Mouse (Mus musculus) lung, postnatal 0 days (tissue): Measurements from ENCODE around the gene Slc35e3. TPM values are rescaled to one million over a fixed set of nuclear protein-coding genes. Genes with fewer than 3 reads are reported as not detected.

Experiments used
- ATAC-seq: fragments of 200-750 bp; cut with Nextera tagmentation; 2 replicates; pipeline ENCODE4 v1.8.0; 2017; ENCODE audit warnings: moderate library complexity
- DNase-seq: peaks from one replicate; pipeline ENCODE4 v3.0.0-alpha.2; 2016; ENCODE audit warnings: low spot score
- H3K27ac ChIP-seq: fragments of 300-500 bp; sonication (generic); 2 replicates; pipeline ENCODE4 v1.5.1; 2014; ENCODE audit warnings: antibody characterized with exemption, mild to moderate bottlenecking, low read length, mixed read lengths
- H3K27me3 ChIP-seq: fragments of 300-500 bp; sonication (generic); replicated peaks from 2 replicates; pipeline ENCODE4 v1.6.1; 2014; ENCODE audit warnings: low read length, mixed read lengths; ENCODE audit not compliant: insufficient read depth
- H3K36me3 ChIP-seq: fragments of 300-500 bp; sonication (generic); 2 replicates; pipeline ENCODE4 v1.6.1; 2014; ENCODE audit warnings: low read length, mixed read lengths; ENCODE audit not compliant: insufficient read depth
- H3K4me1 ChIP-seq: fragments of 300-500 bp; sonication (generic); 2 replicates; pipeline ENCODE4 v1.6.1; 2014; ENCODE audit warnings: antibody characterized with exemption, low read depth, low read length, mixed read lengths; ENCODE audit not compliant: insufficient read depth
- H3K4me2 ChIP-seq: fragments of 300-500 bp; sonication (generic); replicated peaks from 2 replicates; pipeline ENCODE4 v1.6.1; 2014; ENCODE audit warnings: low read depth, mild to moderate bottlenecking, low read length, moderate library complexity, mixed read lengths
- H3K4me3 ChIP-seq: fragments of 300-500 bp; sonication (generic); 2 replicates; pipeline ENCODE4 v1.5.1; 2014; ENCODE audit warnings: low read depth, low read length
- H3K9ac ChIP-seq: fragments of 300-500 bp; sonication (generic); replicated peaks from 2 replicates; pipeline ENCODE4 v1.6.1; 2014; ENCODE audit warnings: low read depth, mild to moderate bottlenecking
- H3K9me3 ChIP-seq: fragments of 300-500 bp; sonication (generic); 2 replicates; pipeline ENCODE4 v1.6.1; 2016; ENCODE audit warnings: low read length, mixed read lengths
- CTCF ChIP-seq: IDR thresholded peaks from 2 replicates; pipeline ENCODE4 v1.5.1; 2016; ENCODE audit warnings: antibody characterized with exemption, mild to moderate bottlenecking
- EP300 ChIP-seq: IDR thresholded peaks from 2 replicates; pipeline ENCODE4 v1.6.1; 2016; ENCODE audit warnings: antibody characterized with exemption, mild to moderate bottlenecking, control low read depth
- WGBS: fragments of 180-500 bp; shearing (Covaris S2); extraction: QIAGEN DNeasy Blood & Tissue Kit; methylation state at CpG from one replicate; pipeline ENCODE4 v1.1.7; 2014; 5-methylcytosine and 5-hydroxymethylcytosine counted together
- polyA plus RNA-seq: library from polyadenylated mRNA; unstranded; fragments of >200 nt; fragmentation: Nextera tagmentation; extraction: Ambion mirVana; gene quantifications from 2 replicates; pipeline ENCODE4 v1.2.1, GENCODE M21; 2015

The Slc35e3 gene
- polyA plus RNA-seq, 1 experiment from 2014 or later = 17.2 TPM

- Histone ChIP-seq H3K27me3 (no peaks in the 10 kb centered on the region), H3K9me3 (no peaks in the 10 kb centered on the region), H3K9ac (no peak overlapping the region), H3K27ac (no peak overlapping the region), H3K4me1 (no peaks in the 10 kb centered on the region), H3K4me3 (no peak overlapping the region), H3K4me2 (no peak overlapping the region), H3K36me3 (peaks cover 70% of the 10 kb centered on the region; the same call in 1 of the 2 replicates)
- no peak for TF ChIP-seq CTCF
- TF ChIP-seq EP300 = no peak
- ATAC-seq (no peak), DNase-seq (no peak)
- 70% methylated on average over 8 of the region's 8 CpGs for WGBS
Observed at GRCm38 (mm10) chr10:117696021-117696826, 49.9 kb downstream of the Slc35e3 start.

DNA sequence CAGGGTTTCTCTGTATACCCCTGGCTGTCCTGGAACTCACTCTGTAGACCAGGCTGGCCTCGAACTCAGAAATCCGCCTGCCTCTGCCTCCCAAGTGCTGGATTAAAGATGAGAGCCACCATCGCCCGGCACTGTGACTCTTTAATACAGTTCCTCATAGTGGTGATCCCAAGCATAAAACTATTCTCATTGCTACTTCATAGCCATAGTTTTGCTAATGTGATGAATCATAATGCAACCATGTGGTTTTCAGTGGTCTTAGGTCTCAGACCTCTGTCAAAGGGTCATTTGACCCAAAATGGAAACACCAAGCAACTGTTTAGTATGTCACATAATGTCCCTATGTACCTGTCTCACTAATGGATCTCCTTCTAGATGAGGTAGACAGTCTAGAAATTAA lies 50.6 kb downstream of the Slc35e3 start:
- 91% methylated on average over 4 of the region's 4 CpGs for WGBS
- no peak for ATAC-seq
- H3K9me3 ChIP-seq = no peaks in the 10 kb centered on the region
- H3K27ac ChIP-seq = no peak overlapping the region
- H3K36me3 ChIP-seq = peaks cover 76% of the 10 kb centered on the region; the same call in 1 of the 2 replicates
- no peaks in the 10 kb centered on the region for H3K4me1 ChIP-seq
- H3K4me3 ChIP-seq = no peak overlapping the region
- H3K9ac ChIP-seq = no peak overlapping the region
- TF ChIP-seq CTCF (no peak), EP300 (no peak)
- DNase-seq = no peak
- H3K4me2 ChIP-seq = no peak overlapping the region
- H3K27me3 ChIP-seq = no peaks in the 10 kb centered on the region

GRCm38 (mm10) chr10:117695027-117695426 lies 51.1 kb downstream of the Slc35e3 start:
- ATAC-seq (no peak), DNase-seq (no peak)
- WGBS = 84% methylated on average over 4 of the region's 4 CpGs
- Histone ChIP-seq H3K27me3 (no peaks in the 10 kb centered on the region), H3K36me3 (peaks cover 81% of the 10 kb centered on the region; the same call in 1 of the 2 replicates), H3K27ac (no peak overlapping the region), H3K9me3 (no peaks in the 10 kb centered on the region), H3K4me3 (no peak overlapping the region), H3K9ac (no peak overlapping the region), H3K4me2 (no peak overlapping the region), H3K4me1 (no peaks in the 10 kb centered on the region)
- TF ChIP-seq EP300 (no peak), CTCF (no peak)

GRCm38 (mm10) chr10:117694255-117694953 lies 51.8 kb downstream of the Slc35e3 start:
- Histone ChIP-seq H3K27ac (no peak overlapping the region), H3K4me3 (no peak overlapping the region), H3K4me2 (no peak overlapping the region), H3K36me3 (peaks cover 75% of the 10 kb centered on the region; the same call in 1 of the 2 replicates), H3K27me3 (no peaks in the 10 kb centered on the region), H3K9me3 (no peaks in the 10 kb centered on the region), H3K4me1 (no peaks in the 10 kb centered on the region), H3K9ac (no peak overlapping the region)
- DNase-seq (no peak), ATAC-seq (no peak)
- TF ChIP-seq EP300 = no peak
- no peak for TF ChIP-seq CTCF
- WGBS = 93% methylated on average over 6 of the region's 6 CpGs

DNA sequence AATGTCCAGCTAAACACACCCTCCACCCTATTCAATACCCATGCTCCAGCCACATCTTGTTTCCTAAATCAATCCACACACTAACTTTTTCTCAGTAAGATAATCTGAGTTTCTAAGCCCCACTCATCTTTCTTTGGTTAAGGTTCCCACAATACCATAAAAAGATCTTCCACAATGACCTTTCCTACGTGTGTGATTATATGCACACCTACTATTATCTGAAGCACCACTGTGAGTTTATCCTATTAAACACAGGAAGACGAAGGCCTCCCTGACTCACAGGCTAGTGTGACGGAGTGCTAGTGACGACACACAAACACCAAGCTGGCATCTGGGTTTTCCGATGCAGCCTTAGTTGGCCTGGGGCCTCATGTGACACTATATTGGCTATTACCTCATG lies 53.2 kb downstream of the Slc35e3 start:
- Histone ChIP-seq H3K4me2 (no peak overlapping the region), H3K27me3 (no peaks in the 10 kb centered on the region), H3K4me3 (no peak overlapping the region), H3K27ac (no peak overlapping the region), H3K9me3 (no peaks in the 10 kb centered on the region), H3K4me1 (no peaks in the 10 kb centered on the region), H3K9ac (no peak overlapping the region), H3K36me3 (peaks cover 73% of the 10 kb centered on the region; the same call in 1 of the 2 replicates)
- DNase-seq (no peak), ATAC-seq (no peak)
- TF ChIP-seq CTCF = no peak
- no peak for TF ChIP-seq EP300
- WGBS = 89% methylated on average over 5 of the region's 5 CpGs

GRCm38 (mm10) chr10:117692173-117692572 lies 54.0 kb downstream of the Slc35e3 start:
- H3K4me1 ChIP-seq = no peaks in the 10 kb centered on the region
- no peak overlapping the region for H3K9ac ChIP-seq
- H3K4me2 ChIP-seq = no peak overlapping the region
- H3K9me3 ChIP-seq = no peaks in the 10 kb centered on the region
- DNase-seq (no peak), ATAC-seq (no peak)
- peak; percentile 26 for TF ChIP-seq CTCF
- TF ChIP-seq EP300 = no peak
- H3K27me3 ChIP-seq = no peaks in the 10 kb centered on the region
- H3K36me3 ChIP-seq = peaks cover 65% of the 10 kb centered on the region; the same call in 1 of the 2 replicates
- H3K27ac ChIP-seq = no peak overlapping the region
- no peak overlapping the region for H3K4me3 ChIP-seq
